Mouse (Mus musculus) adipocyte (in vitro differentiated cells): ENCODE measurements around the gene Smg5.
A peak's percentile ranks its signal among the peaks of the same experiment; 100 is the strongest.

Experiments used
- DNase-seq: peaks from one replicate; pipeline ENCODE4 v3.0.0-alpha.2; 2016; ENCODE audit warnings: low spot score

Gene Smg5

GRCm38 (mm10) chr3:88395742-88396141, 59.7 kb downstream of the Smg5 start:
- no peak for DNase-seq

DNA sequence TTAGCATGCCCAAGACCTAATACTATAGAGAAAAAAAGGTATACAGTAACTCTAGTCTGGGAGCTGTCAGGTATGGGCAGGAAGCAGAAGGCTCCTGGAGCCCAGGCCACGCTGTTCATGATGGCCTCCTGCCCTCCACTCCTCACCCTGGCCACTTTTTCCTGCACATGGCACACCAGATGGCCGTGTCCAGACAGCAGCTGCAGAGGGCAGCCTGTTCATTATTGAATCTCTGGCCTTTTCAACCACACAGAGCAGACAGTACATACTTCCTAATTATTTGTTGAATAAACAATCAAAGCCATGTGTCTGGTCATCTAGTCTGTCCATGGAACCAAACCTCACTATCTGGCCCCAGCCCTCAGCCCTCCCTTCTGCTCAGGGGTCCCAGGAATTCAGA, 62.6 kb downstream of the Smg5 start:
- DNase-seq: no peak

GRCm38 (mm10) chr3:88403522-88404230, 67.6 kb downstream of the Smg5 start:
- no peak for DNase-seq

GRCm38 (mm10) chr3:88407090-88407489, 71.0 kb downstream of the Smg5 start:
- DNase-seq: peak; percentile 92

DNA sequence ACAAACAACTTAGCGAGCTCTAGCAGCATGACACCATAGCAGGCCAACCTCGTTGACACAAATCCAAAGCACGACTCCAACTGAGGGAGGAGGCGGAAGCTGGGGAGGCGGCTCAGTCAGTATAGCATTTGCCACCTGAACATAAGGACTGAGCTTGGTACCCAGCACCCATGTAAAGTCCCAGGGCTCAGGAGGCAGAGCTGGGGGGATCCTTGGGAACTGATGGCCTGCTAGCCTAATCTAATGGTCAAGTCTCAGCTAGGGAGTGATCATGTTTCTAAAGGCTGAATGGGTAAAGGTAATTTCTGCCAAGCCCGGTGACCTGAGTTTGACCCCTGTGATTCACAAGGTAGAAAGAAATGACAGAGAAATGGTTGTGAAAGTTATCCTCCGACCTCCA, 71.5 kb downstream of the Smg5 start:
- DNase-seq: peak; percentile 8

- DNase-seq: peak; percentile 60
Measured at GRCm38 (mm10) chr3:88408953-88409352, 72.9 kb downstream of the Smg5 start.

- peak; percentile 90 for DNase-seq
Measured at GRCm38 (mm10) chr3:88409741-88410644, 73.9 kb downstream of the Smg5 start, which contains the start of gene Pmf1. Gene Pmf1 (minus strand): TSS chr3:88410331.

DNA sequence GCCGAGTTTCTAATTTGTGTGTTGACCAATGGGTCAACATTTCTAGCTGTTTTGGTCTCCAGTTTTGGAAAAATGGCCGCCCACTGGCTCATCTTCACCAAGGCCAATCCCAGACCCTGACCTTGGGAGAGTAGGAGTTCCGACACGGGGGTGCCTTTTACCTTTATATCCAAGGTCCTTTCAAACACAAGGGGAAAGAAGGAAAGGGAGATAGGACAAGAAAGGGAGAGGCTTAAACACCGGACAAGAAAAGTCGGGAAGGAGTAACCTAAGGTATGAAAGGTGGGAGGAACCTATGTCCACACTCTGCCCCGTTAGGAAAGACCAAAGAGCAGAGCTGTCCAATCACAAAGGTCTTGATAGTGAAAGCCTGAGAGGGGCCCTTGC, 74.6 kb downstream of the Smg5 start:
- DNase-seq: no peak

DNA sequence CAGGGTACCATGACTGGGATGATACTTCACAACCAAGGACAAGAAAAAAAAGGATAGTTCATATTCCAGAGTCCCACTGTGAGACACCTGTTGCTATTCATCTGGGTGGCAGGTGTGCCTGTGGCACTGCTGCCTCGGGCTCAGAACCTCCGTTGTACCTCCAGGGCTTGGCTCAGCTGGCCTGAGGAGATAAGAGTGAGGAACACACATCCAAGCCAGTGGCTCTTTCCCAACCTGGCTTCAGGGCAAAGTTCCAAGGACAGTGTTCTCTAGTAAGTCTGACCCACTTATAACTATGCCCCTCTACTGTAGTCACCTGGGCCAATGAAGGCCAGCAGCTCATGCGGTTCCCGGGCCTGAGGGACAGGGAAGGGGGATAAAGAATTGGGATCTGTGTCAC, 75.6 kb downstream of the Smg5 start:
- DNase-seq: no peak
